Mouse (Mus musculus) frontal cortex, adult (tissue): ENCODE results near the gene Fam124b.

ENCODE experiments used
- ATAC-seq: cut with Nextera tagmentation; 2 replicates; pipeline ENCODE4 v1.9.2; 2017; ENCODE audit warnings: mild to moderate bottlenecking, moderate library complexity, mixed read lengths; ENCODE audit not compliant: low TSS enrichment

The Fam124b gene

GRCm38 (mm10) chr1:80218268-80218667 lies at the start of gene Fam124b:
TSS of gene Fam124b (minus strand) at chr1:80218473.
- no peak for ATAC-seq

GRCm38 (mm10) chr1:80260443-80260842 lies 42.2 kb upstream of the Fam124b start:
- peak; percentile 53; the same call in 1 of the 2 replicates for ATAC-seq

- no peak for ATAC-seq
Observed at GRCm38 (mm10) chr1:80258632-80259031, 40.4 kb upstream of the Fam124b start.

- ATAC-seq: no peak
Observed at GRCm38 (mm10) chr1:80253309-80253708, 35.0 kb upstream of the Fam124b start.

- no peak for ATAC-seq
Observed at GRCm38 (mm10) chr1:80250247-80250646, 32.0 kb upstream of the Fam124b start.

GRCm38 (mm10) chr1:80247131-80247530 lies 28.9 kb upstream of the Fam124b start:
- no peak for ATAC-seq

- ATAC-seq: no peak
Observed at GRCm38 (mm10) chr1:80244123-80244522, 25.9 kb upstream of the Fam124b start.

- no peak for ATAC-seq
Observed at GRCm38 (mm10) chr1:80241579-80241978, 23.3 kb upstream of the Fam124b start.

GRCm38 (mm10) chr1:80240017-80240660 lies 21.9 kb upstream of the Fam124b start:
- ATAC-seq: no peak

GRCm38 (mm10) chr1:80239481-80239880 lies 21.2 kb upstream of the Fam124b start:
- ATAC-seq: no peak

- ATAC-seq: no peak
Observed at GRCm38 (mm10) chr1:80236951-80237702, 18.9 kb upstream of the Fam124b start.

GRCm38 (mm10) chr1:80236126-80236525 lies 17.9 kb upstream of the Fam124b start:
- no peak for ATAC-seq

- ATAC-seq: no peak
Observed at GRCm38 (mm10) chr1:80230612-80231011, 12.3 kb upstream of the Fam124b start.

- ATAC-seq: no peak
Observed at GRCm38 (mm10) chr1:80224839-80225412, 6.7 kb upstream of the Fam124b start.

- peak; percentile 41 for ATAC-seq
Observed at GRCm38 (mm10) chr1:80221151-80221550, 2.9 kb upstream of the Fam124b start.

GRCm38 (mm10) chr1:80213826-80214225 lies 4.4 kb downstream of the Fam124b start:
- no peak for ATAC-seq

GRCm38 (mm10) chr1:80213146-80213545 lies 5.1 kb downstream of the Fam124b start:
- ATAC-seq: no peak

GRCm38 (mm10) chr1:80202314-80202713 lies 16.0 kb downstream of the Fam124b start:
- no peak for ATAC-seq

- no peak for ATAC-seq
Observed at GRCm38 (mm10) chr1:80192837-80193236, 25.4 kb downstream of the Fam124b start.

- no peak for ATAC-seq
Observed at GRCm38 (mm10) chr1:80181414-80181805, 36.9 kb downstream of the Fam124b start.

- ATAC-seq: peak; percentile 73
Observed at GRCm38 (mm10) chr1:80180767-80181413, 37.4 kb downstream of the Fam124b start.

- ATAC-seq: no peak
Observed at GRCm38 (mm10) chr1:80180128-80180527, 38.1 kb downstream of the Fam124b start.
